Mouse (Mus musculus) heart, adult 18-20 months (tissue): ENCODE results near the gene Nup93. TPM values are rescaled to one million over a fixed set of nuclear protein-coding genes. Genes with fewer than 3 reads are reported as not detected.

Source experiments
- DNase-seq, 2 experiments: peaks; one replicate each; pipeline ENCODE4 v3.0.0; 2021 to 2022; ENCODE audit warnings: mixed read lengths in 1 of 2
- microRNA-seq, 2 experiments: library from miRNA; unstranded; fragments of <30 nt; microRNA quantifications; one replicate each; pipeline ENCODE4 v1.2.0; 2022
- total RNA-seq, 2 experiments: library from RNA; stranded (reverse); gene quantifications; 2 replicates each; pipeline ENCODE4 v1.2.3; 2021

Gene Nup93
- total RNA-seq, 2 experiments from 2014 or later = 15.6 to 16.2 TPM

- DNase-seq = peak; percentile 80 to 83
These were observed 148.4 kb downstream of the Nup93 start for GRCm38 (mm10) chr8:94362607-94363239.

GRCm38 (mm10) chr8:94363288-94363688 is 148.9 kb downstream of the Nup93 start:
- peak; percentile 90 to 95 for DNase-seq

- peak; percentile 82 to 87 for DNase-seq
These were observed 149.5 kb downstream of the Nup93 start for GRCm38 (mm10) chr8:94363906-94364305.

GRCm38 (mm10) chr8:94364686-94365312 is 150.4 kb downstream of the Nup93 start:
- no peak for DNase-seq

GRCm38 (mm10) chr8:94365410-94365981 is 151.1 kb downstream of the Nup93 start:
- DNase-seq = peak; percentile 55 to 74

Small RNA genes lying within 50 kb of the gene (microRNA-seq; reads per million reads assigned to microRNA genes)
- 20.0 to 28.1 reads per million in 2 experiments for gene Mir138-2

Other genes with a start within 250 kb of the Nup93 start
- gene Amfr, start 201.7 kb upstream of the Nup93 start, total RNA-seq = 100 to 1,000 TPM; 130 to 155 TPM
- gene Nudt21, start 177.5 kb upstream of the Nup93 start, total RNA-seq = 10 to 100 TPM; 23.6 to 24.7 TPM
- gene Ogfod1, start 177.4 kb upstream of the Nup93 start, total RNA-seq = 10 to 100 TPM; 31.0 to 35.5 TPM
- gene Bbs2, start 115.6 kb upstream of the Nup93 start, total RNA-seq = 10 to 100 TPM in 1 of 2 experiments, 1 to 10 TPM in 1; 7.6 to 10.1 TPM
- gene Mt4, start 77.4 kb upstream of the Nup93 start, total RNA-seq = not detected
- gene Mt3, start 62.0 kb upstream of the Nup93 start, total RNA-seq = 1 to 10 TPM; 2.2 to 2.4 TPM
- 10 to 100 TPM; 24.4 to 89.7 TPM for gene Mt2, start 41.9 kb upstream of the Nup93 start, total RNA-seq
- 100 to 1,000 TPM; 240 to 413 TPM for gene Mt1, start 35.5 kb upstream of the Nup93 start, total RNA-seq
- gene Slc12a3, start 114.6 kb downstream of the Nup93 start, total RNA-seq = under 1 TPM; 0.12 to 0.41 TPM
- gene Herpud1, start 171.9 kb downstream of the Nup93 start, total RNA-seq = 100 to 1,000 TPM; 204 to 275 TPM
- 1 to 10 TPM; 4.0 to 8.8 TPM for gene Nlrc5, start 219.8 kb downstream of the Nup93 start, total RNA-seq